Mouse (Mus musculus) stomach, adult 2 months (tissue): ENCODE results near the gene Ptx4. TPM values are rescaled to one million over a fixed set of nuclear protein-coding genes. Genes with fewer than 3 reads are reported as not detected.

Experiments
- polyA plus RNA-seq: library from polyadenylated mRNA; depleted of rRNA; stranded (reverse); fragments of >200 nt; gene quantifications from 2 replicates; pipeline ENCODE4 v1.2.3, GENCODE M21; 2012; rRNA removed

Ptx4 gene
- not detected in 2 replicates for polyA plus RNA-seq

DNA sequence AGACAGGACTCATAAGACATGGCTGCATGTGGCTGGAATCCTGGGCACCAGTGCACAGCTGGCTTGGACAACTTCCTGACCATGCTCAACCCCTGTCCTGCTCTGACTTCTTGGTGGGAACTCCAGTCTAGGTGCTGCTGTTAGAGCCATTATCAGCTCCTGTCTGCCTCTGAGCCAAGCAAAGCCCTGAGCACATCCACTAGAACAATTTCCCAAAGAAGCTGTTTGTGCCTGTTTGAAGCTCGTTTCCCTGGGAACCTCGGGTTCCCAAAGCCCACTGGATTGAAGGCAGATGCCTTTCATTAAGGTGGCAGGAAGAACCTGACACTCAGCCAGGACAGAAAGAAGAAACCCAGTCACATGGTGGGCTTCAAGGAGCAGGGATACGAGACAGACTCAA is at the start of gene Ptx4:
Gene Ptx4 (plus strand): TSS at position 355 of the 400 bp plus-strand sequence.

GRCm38 (mm10) chr17:25083444-25083931 is 37.1 kb upstream of the Ptx4 start, which contains the start of gene Tmem204:
Gene Tmem204, minus strand, starts transcription at chr17:25083591.

DNA sequence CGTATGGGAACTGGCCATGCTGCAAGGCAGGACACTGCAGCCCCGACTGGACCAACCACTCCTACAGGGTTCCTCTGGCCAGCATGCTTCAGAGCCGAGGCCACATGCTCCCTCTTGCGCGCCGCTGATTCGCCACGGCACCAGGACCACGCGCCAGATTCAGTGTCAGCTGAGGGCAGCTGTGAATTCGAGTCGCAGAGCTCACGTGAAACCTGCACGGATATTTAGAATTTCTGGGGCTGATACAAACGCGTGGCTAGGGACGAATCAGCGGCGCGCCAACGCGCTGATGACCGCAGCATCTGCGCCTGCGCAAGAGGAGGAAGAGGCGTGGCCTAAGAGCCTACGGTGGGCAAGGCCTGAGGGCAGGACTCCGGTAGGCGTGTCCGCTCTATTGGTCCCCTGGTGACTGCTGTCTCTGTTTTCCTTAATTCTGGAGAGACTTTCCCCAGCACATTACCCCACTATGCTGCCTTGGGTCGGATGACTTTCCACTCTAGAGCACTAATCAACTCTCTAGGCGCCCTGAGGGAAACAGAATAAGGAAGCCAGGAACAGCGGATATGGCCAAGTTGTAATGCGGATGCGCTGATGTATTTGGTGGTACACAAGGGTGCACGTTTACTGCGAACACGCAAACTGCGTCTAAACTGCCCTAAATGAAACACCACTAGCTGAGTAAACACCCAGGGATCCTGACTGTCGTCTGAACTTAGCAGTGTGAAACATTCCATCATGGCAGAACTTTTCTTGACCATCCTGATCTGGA is 4.7 kb upstream of the Ptx4 start, which contains the start of gene Telo2:
Gene Telo2 (minus strand): TSS at position 304 of the 769 bp plus-strand sequence.

GRCm38 (mm10) chr17:25133275-25133698 is 12.7 kb downstream of the Ptx4 start, which contains the start of gene Clcn7:
Gene Clcn7, plus strand, starts transcription at chr17:25133391.

DNA sequence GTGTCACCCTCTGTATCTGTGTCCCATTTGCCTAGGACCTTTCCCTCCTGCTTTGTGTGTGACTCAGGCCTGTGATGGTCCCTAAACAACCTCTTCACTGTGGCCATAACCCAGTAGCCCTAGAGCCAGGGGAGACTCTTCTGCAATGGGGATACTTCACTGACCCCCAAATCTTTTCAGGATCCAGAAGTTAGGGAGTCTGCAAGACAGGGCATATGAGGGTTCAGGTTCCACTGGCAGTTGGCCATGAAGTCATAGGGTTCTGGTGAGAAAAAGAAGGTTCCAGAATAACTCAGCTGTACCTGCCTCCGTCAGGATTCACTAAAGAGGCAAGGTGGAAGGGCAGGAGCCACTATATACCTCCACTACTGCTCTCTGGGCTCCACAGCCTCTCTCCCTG is 41.6 kb downstream of the Ptx4 start, which contains the start of gene Ccdc154:
Gene Ccdc154 (plus strand): TSS at position 301 of the 400 bp plus-strand sequence.

Other genes starting within 250 kb of the Ptx4 start
- gene Nubp2, start 234.4 kb upstream of the Ptx4 start, polyA plus RNA-seq: 17.6 and 19.5 TPM in 2 replicates
- 55.4 and 87.4 TPM in 2 replicates for gene Spsb3, start 234.1 kb upstream of the Ptx4 start, polyA plus RNA-seq
- gene Eme2, start 225.7 kb upstream of the Ptx4 start, polyA plus RNA-seq: 12.9 and 16.6 TPM in 2 replicates
- gene Mrps34, start 225.6 kb upstream of the Ptx4 start, polyA plus RNA-seq: 92.5 and 285 TPM in 2 replicates
- gene Nme3, start 224.3 kb upstream of the Ptx4 start, polyA plus RNA-seq: 25.7 and 28.0 TPM in 2 replicates
- gene Mapk8ip3, start 183.8 kb upstream of the Ptx4 start, polyA plus RNA-seq: 31.3 and 37.0 TPM in 2 replicates
- gene Jpt2, start 160.1 kb upstream of the Ptx4 start, polyA plus RNA-seq: 2.4 and 3.6 TPM in 2 replicates
- gene Cramp1l, start 105.0 kb upstream of the Ptx4 start, polyA plus RNA-seq: 2.9 and 4.7 TPM in 2 replicates
- 2.1 and 2.7 TPM in 2 replicates for gene Ift140, start 104.7 kb upstream of the Ptx4 start, polyA plus RNA-seq
- gene Tmem204, start 37.2 kb upstream of the Ptx4 start, polyA plus RNA-seq: 17.1 and 18.2 TPM in 2 replicates
- gene Telo2, start 4.8 kb upstream of the Ptx4 start, polyA plus RNA-seq: 7.1 and 7.3 TPM in 2 replicates
- gene Clcn7, start 12.6 kb downstream of the Ptx4 start, polyA plus RNA-seq: 12.3 and 13.1 TPM in 2 replicates
- gene Ccdc154, start 41.7 kb downstream of the Ptx4 start, polyA plus RNA-seq: 0.08 and 0.13 TPM in 2 replicates
- 3.6 TPM in 2 replicates for gene Gm38655, start 54.7 kb downstream of the Ptx4 start, polyA plus RNA-seq
- gene BC003965, start 63.8 kb downstream of the Ptx4 start, polyA plus RNA-seq: 8.0 and 10.1 TPM in 2 replicates
- gene Unkl, start 67.6 kb downstream of the Ptx4 start, polyA plus RNA-seq: 8.7 and 10.6 TPM in 2 replicates
- 15.3 and 17.3 TPM in 2 replicates for gene Gnptg, start 119.4 kb downstream of the Ptx4 start, polyA plus RNA-seq
- gene Tsr3, start 119.4 kb downstream of the Ptx4 start, polyA plus RNA-seq: 7.8 and 11.4 TPM in 2 replicates
- 5.8 and 9.5 TPM in 2 replicates for gene Baiap3, start 135.6 kb downstream of the Ptx4 start, polyA plus RNA-seq
- gene Ube2i, start 153.9 kb downstream of the Ptx4 start, polyA plus RNA-seq: 37.9 and 44.5 TPM in 2 replicates
- gene Prss34, start 177.6 kb downstream of the Ptx4 start, polyA plus RNA-seq: 0.10 TPM in 1 of 2 replicates, not detected in the other
- gene Prss28, start 187.9 kb downstream of the Ptx4 start, polyA plus RNA-seq: 0.06 and 0.09 TPM in 2 replicates
- not detected in 2 replicates for gene Prss29, start 197.9 kb downstream of the Ptx4 start, polyA plus RNA-seq
- gene Tpsab1, start 224.8 kb downstream of the Ptx4 start, polyA plus RNA-seq: 6.2 and 33.9 TPM in 2 replicates
- gene Tpsb2, start 245.5 kb downstream of the Ptx4 start, polyA plus RNA-seq: 17.3 and 32.1 TPM in 2 replicates
- 1.5 and 2.3 TPM in 2 replicates for gene Tpsg1, start 248.5 kb downstream of the Ptx4 start, polyA plus RNA-seq